Mouse (Mus musculus): ENCODE results near the gene Slfn2. TPM values are rescaled to one million over a fixed set of nuclear protein-coding genes. Genes with fewer than 3 reads are reported as not detected.
"Not testable (repeated sequence)": the region's sequence is repeated elsewhere in the genome, so short reads cannot be mapped to it uniquely, and the experiment has no call there.

Gene Slfn2
- under 1 TPM; 0.42 to 0.68 TPM for total RNA-seq (2021)

DNA sequence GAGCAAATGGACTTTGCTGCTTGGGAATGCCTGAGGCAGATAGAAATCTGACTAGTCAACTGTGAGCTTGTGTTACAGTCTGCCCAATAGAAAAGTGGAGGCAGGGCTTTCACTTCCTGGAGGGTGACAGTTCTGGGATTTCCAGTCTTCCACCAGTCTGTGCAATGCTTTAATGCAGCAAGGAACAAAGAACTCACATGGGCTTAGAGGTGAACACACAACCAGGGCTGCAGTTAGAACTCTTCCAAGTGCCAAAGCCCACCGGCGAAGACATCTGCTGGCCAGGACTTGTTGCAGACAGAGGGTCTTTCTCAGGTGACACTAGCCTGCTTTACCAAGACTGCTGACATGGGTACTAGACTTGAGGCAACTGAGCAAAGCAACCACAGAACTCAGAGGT lies at the start of gene Slfn2:
Gene Slfn2 (plus strand): TSS at position 167 of the 400 bp plus-strand sequence.
- intact Hi-C loops (cut with DNase I): no loop called here
- DNase-seq: no peak

- intact Hi-C loops (cut with DNase I): no loop called here
- no peak for DNase-seq
Measured at GRCm38 (mm10) chr11:83016093-83016492, 48.8 kb upstream of the Slfn2 start.

- DNase-seq; intact Hi-C loops (cut with DNase I): not testable (repeated sequence)
Measured at GRCm38 (mm10) chr11:83019561-83020519, 45.1 kb upstream of the Slfn2 start.

DNA sequence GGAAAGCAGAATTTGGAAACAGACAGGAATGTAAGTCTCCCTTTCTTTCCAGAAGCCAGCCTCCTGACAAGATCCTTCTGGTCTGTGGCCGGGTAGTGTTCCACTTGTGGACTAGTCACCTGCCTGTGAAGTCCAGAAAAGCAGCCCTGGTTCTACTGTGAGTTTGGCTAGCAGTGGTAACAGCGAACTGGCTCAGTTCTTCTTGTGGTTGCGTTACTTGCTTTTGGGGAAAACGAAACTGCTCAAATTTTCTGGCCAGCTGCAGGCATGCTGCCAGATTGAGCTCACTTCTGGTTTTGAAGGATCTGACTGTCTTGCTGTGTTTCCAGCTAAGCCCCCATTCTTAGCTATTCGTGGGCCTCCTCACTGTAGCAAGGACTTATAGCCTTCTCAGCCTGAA lies 44.3 kb upstream of the Slfn2 start, which contains the start of gene Slfn8:
Gene Slfn8 (minus strand): TSS at position 190 of the 400 bp plus-strand sequence.
- intact Hi-C loops (cut with DNase I): no loop called here
- DNase-seq: no peak

DNA sequence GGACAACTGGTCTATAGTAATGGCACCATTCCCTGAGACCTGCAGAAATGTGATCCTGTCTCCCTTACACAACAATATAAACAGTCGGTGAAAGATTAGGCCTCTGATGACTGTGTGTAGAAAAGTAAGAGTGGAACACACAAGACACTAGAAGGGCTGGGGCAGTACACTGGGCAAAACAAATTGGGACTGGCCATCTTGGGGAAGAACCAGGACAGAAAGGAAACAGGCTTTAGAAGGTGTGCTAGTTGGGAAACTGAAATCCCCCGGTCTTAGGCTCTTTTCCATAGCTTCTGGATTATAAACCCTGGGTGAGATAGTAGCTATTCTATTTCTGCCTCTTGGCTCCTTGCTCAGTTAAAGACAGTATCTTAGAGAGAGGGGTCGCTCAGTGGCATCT lies 26.2 kb upstream of the Slfn2 start:
- intact Hi-C loops (cut with DNase I); DNase-seq: not testable (repeated sequence)

- intact Hi-C loops (cut with DNase I): no loop called here
- no peak for DNase-seq
Measured at GRCm38 (mm10) chr11:83039156-83039555, 25.8 kb upstream of the Slfn2 start.

DNA sequence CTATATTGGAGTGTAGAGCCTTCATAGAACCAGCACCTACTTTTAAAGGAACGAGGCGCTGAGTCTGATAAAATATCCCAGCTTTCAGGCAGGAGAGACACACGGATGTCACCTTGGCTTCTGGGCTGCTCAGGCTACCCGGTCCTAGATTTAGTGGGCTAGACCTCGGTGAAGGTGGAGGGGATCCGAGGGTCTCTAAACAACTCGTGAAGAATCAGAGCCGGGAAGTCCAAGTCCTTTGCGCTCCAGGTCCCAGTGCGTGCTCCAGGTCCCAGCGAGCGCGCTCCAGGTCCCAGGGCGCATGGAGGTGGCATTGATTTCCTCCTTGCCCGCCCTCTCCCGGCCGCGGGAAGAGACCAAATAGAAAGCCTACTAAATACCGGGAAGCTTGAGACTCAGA lies 25.1 kb upstream of the Slfn2 start:
- intact Hi-C loops (cut with DNase I): no loop called here
- no peak for DNase-seq

DNA sequence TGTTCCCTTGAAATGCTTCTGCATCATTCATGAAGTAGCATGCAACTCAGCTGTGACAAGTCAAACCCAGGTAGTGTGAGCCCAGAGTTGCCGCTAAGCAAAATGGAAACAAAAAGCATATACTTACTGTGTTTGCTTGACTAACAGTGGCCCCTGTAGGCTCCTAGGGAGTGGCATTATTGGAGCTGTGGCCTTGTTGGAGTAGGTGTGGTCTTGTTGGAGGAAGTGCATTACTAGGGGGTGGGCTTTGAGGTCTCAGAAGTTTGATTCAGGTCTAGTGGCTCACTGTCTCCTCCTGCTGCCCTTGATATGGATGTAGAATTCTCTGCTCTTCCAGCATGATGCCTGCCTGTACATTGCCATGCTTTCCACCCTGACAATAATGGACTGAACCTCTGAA lies 24.6 kb upstream of the Slfn2 start:
- intact Hi-C loops (cut with DNase I): no loop called here

GRCm38 (mm10) chr11:83041000-83041399 lies 23.9 kb upstream of the Slfn2 start:
- DNase-seq: no peak
- intact Hi-C loops (cut with DNase I): no loop called here

More for the DNA sequence above, 24.6 kb upstream of the Slfn2 start:
- no peak for DNase-seq

GRCm38 (mm10) chr11:83043891-83044290 lies 21.0 kb upstream of the Slfn2 start:
- intact Hi-C loops (cut with DNase I): no loop called here

DNA sequence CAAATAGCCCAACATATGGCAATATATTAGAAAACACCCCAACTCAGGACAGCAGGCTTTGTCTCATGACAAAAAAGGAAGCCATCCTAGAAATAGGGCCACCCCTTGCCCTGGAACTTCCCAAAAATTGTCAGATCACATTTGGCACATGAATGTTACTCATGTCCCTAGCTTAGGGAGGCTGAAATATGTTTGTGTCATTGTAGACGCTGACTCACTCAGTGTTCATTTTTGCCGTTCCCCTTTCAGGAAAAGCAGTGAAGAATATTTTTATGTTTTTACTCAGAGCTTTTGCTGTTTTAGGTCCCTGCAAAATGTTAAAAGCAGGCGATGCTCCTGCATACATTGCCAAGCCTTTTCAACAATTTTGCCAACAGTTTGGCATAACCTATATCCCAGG lies 19.3 kb upstream of the Slfn2 start:
- DNase-seq: no peak
- intact Hi-C loops (cut with DNase I): no loop called here

More at GRCm38 (mm10) chr11:83043891-83044290, 21.0 kb upstream of the Slfn2 start:
- DNase-seq: no peak

GRCm38 (mm10) chr11:83057863-83058262 lies 7.0 kb upstream of the Slfn2 start:
- intact Hi-C loops (cut with DNase I): no loop called here

DNA sequence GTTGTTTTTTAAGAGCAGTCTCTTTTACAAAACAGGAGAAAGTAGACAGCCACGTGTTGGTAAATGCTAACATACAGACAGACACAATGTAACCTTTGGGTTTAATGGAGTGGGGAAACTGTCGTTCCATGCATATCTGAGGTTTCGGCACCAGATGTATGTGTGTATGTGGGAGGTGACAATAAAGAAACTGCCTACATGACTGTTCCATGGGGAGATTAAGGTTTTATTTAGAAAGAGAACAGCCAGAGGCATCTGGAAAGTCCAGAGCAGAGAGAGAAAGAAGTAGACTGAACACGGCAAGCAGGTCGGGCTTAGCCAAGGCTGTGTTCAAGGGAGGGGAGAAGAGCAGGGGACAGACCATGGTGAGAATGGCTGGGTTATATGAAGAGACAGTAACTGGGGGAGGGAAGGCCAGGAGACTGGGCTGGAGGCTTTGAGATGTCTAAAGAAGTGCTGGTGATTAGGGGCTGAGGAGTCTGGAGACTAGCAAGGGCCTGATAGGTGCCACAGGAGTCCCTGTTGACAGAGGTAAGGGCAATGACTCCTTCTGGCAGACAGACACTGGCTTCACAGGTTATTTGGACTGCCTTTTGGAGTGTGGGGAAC lies 4.4 kb upstream of the Slfn2 start:
- intact Hi-C loops (cut with DNase I): no loop called here
- DNase-seq: no peak

More at GRCm38 (mm10) chr11:83057863-83058262, 7.0 kb upstream of the Slfn2 start:
- DNase-seq: peak; percentile 50

DNA sequence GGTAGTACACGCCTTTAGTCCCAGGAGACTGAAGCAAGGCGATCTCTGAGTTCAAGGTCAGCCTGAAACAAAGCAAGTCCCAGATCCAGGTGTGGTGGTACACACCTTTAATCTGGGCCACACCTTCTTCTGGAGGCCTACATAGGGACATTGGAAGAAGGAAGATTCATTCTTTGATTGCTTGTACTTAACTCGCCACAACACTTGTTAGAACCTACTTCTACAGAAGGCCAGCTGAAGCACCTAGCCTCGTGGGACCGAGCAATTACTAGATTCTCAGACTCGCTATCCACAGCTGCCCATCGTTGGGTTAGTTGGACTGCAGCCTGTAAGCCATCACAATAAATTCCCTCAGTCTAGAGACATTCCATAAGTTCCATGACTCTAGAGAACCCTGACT lies 3.1 kb upstream of the Slfn2 start:
- no peak for DNase-seq
- intact Hi-C loops (cut with DNase I): no loop called here

- intact Hi-C loops (cut with DNase I): no loop called here
- no peak for DNase-seq
Measured at GRCm38 (mm10) chr11:83063126-83063525, 1.8 kb upstream of the Slfn2 start.

- intact Hi-C loops (cut with DNase I): no loop called here
- no peak for DNase-seq
Measured at GRCm38 (mm10) chr11:83063941-83064349, 967 bp upstream of the Slfn2 start.

DNA sequence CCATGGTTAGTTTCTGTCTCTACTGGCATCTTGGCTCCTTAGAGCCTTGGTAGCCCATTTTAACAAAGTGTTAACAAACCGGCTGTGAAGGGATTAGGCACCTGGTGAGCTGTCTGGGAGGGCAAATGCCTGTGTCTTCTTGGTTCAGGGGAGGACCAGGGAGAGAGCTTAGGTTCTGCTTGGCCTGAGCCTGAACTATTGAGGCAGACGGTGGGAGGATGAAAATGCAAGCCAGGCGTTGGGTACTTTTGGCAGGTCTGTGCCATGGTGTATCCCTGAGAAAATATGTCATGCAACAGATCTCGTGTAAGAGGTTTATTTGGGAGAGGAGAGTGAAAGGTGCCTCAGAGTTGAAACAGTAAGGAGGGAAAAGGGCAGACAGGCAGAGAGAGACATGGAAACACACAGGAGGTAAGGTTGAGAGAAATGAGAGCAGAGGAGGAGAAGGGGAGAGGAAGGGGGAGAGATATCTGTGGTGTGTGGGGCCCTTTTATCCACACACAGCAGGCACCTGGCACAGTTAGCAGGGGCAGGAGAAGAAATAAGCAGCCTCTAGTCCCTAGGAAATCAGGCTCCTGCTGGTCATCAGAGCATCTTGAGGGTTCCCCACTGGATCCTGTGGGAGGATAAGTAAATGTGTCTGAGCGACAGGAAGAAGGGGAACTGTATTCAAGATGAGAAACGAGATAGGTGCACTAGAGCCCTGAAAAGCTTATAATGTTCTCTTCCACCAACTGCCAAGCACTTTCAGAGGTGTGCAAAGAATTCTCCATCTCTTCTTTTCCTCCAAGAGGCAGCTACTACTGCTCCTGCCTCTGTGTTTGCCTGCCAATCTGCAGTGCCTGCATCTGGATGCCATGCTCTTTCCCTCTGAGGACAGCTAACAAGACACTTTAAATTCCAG lies 781 bp downstream of the Slfn2 start:
- intact Hi-C loops (cut with DNase I): no loop called here
- DNase-seq: no peak

DNA sequence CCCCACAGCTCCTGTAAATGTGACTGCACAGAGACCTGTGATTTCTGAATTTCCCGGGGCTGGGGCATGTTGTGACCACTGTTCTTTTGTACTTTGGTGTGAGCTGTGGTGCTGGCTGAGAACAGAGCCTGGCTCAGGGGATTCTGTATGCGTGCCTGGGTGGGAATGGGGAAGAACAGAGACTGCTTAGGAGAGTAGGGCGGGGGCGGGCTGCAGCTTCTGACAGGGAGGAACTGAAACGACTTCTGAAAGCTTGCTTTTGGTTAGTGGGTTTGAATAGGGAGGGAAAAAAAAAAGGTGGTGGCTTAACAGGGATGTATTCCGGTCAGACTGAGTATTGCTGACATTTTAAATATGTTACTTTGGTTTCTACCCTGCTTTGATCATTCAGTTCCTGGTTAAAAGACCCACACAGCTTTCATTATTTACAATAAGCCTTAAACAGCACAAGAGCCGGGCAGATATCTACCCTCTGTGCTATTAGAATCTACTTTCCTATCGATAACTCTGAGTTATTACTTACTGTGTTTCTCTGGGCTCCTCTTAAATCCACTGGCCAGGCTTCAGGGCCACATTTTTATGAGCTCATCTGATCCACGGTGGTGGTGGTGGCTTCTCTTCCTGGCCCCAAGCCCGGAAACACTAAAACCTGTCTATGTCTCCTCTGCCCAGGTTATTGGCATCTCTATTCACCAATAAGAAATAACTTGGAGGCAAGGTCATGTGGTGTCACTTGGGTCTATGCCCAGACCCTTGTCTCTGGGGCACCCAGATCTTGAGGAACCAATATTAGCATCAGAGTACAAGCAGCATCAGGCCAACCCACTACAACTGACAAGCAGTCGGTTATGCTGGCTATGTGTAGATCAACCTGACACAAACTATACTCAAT lies 2.0 kb downstream of the Slfn2 start:
- DNase-seq: peak; percentile 60
- intact Hi-C loops (cut with DNase I): no loop called here

- intact Hi-C loops (cut with DNase I): no loop called here
- DNase-seq: no peak
Measured at GRCm38 (mm10) chr11:83067982-83068694, 3.2 kb downstream of the Slfn2 start.
